ENCODE assay signal across 12 mouse cellular contexts in genomic region chr4:57021288-57021687, GRCm38 (mm10). TPM values are rescaled to one million over a fixed set of nuclear protein-coding genes. Genes with fewer than 3 reads are reported as not detected.
DNase-seq lines count a peak whose midpoint lies in the region; TF ChIP-seq lines count a peak whose summit lies in the region.
"Had no signal": no experiment of that assay in that cellular context is flagged by ENCODE, and none has a peak within 500 bp of the region (broad histone marks: within the 10 kb centered on the region; RNA-seq: fewer than 3 reads in every experiment).

No protein-coding gene starts in this region.

- no peaks in the 10 kb centered on the region for H3K36me3 ChIP-seq in E14TG2a.4 (ENCODE audit: insufficient read depth, low read length)
- H3K36me3 ChIP-seq: forebrain, embryonic 10.5 days had no signal

- H3K4me1 ChIP-seq in E14TG2a.4 (replicated peaks; ENCODE audit: low read depth, low read length): peaks cover 31% of the 10 kb centered on the region

- no peak overlapping the region for H3K27ac ChIP-seq in layer of hippocampus, adult 2 months
- H3K27ac ChIP-seq: forebrain, embryonic 10.5 days had no signal

- no peak for DNase-seq in layer of hippocampus, adult 2 months (ENCODE audit: low spot score in 2 of 2)
- DNase-seq in layer of hippocampus, adult 8-10 months (ENCODE audit: low spot score in 2 of 2): no peak
- peak; percentile 36 for DNase-seq in 416B (ENCODE audit: low read depth)
- peak; percentile 8 for DNase-seq in c-Kit-positive CD71-positive TER-119-positive erythroid progenitor cells, embryonic 14.5 days (ENCODE audit: low spot score)
- no peak for DNase-seq in heart, postnatal 36 days
- DNase-seq in heart, adult 8-10 months (ENCODE audit: low spot score): no peak
- DNase-seq: gastrocnemius, postnatal 10 days; thymus, postnatal 25 days had no signal

- intact Hi-C loops in heart, postnatal 36 days (cut with DNase I): no loop called here

- peak; percentile 58 for TF ChIP-seq CTCF in layer of hippocampus, adult 2 months (conservative IDR thresholded peaks at IDR 0.05)
- TF ChIP-seq CTCF in E14TG2a.4 (conservative IDR thresholded peaks at IDR 0.05; ENCODE audit: low read length): peak; percentile 37

- H3K27me3 ChIP-seq in E14TG2a.4 (ENCODE audit: insufficient read depth, low read length): no peaks in the 10 kb centered on the region

- H3K9me3 ChIP-seq in E14TG2a.4 (ENCODE audit: low read length): no peaks in the 10 kb centered on the region
- H3K9me3 ChIP-seq: forebrain, embryonic 10.5 days had no signal

- no peak overlapping the region for H3K4me3 ChIP-seq in layer of hippocampus, adult 2 months
- H3K4me3 ChIP-seq in E14TG2a.4 (replicated peaks; ENCODE audit: low read length): no peak overlapping the region
- H3K4me3 ChIP-seq: forebrain, embryonic 10.5 days had no signal

RNA-seq across cellular contexts. Expression of gene Frrs1l, which starts 31.1 kb away (rescaled TPM):
- 100 to 1,000 TPM; 222 to 227 TPM for total RNA-seq in layer of hippocampus, adult 2 months (2021)
- 100 to 1,000 TPM; 179 to 224 (median 205) TPM for total RNA-seq in layer of hippocampus, adult 8-10 months (2022)
- total RNA-seq in heart, postnatal 36 days (2021): under 1 TPM; 0.05 to 0.11 TPM
- total RNA-seq in heart, adult 8-10 months (2022): under 1 TPM; 0.09 to 0.23 (median 0.10) TPM
- total RNA-seq: common myeloid progenitor, adult 5-6 weeks; megakaryocyte-erythroid progenitor cell, adult 5-6 weeks had no signal

Comparison
In these comparisons a context has a peak if more than half of its experiments do, and no peak if none do; other contexts are left out.
1. DNase-seq: peak in 416B (single experiment) and c-Kit-positive CD71-positive TER-119-positive erythroid progenitor cells, embryonic 14.5 days (single experiment); none in layer of hippocampus, adult 2 months (0 of 2), layer of hippocampus, adult 8-10 months (0 of 2), heart, postnatal 36 days (0 of 2) and heart, adult 8-10 months (single experiment).
2. RNA of gene Frrs1l, which starts 31.1 kb away (total RNA-seq): 222 to 227 TPM in layer of hippocampus, adult 2 months and 179 to 224 TPM in layer of hippocampus, adult 8-10 months; 0.05 to 0.11 TPM in heart, postnatal 36 days and 0.09 to 0.23 TPM in heart, adult 8-10 months; every median in the first group is over 100 times any median in the second.